Mouse (Mus musculus) lung, postnatal 0 days (tissue): ENCODE results near the gene Gpr50. TPM values are rescaled to one million over a fixed set of nuclear protein-coding genes. Genes with fewer than 3 reads are reported as not detected.

Source experiments
- ATAC-seq: fragments of 200-750 bp; cut with Nextera tagmentation; 2 replicates; pipeline ENCODE4 v1.8.0; 2017; ENCODE audit warnings: moderate library complexity
- DNase-seq: peaks from one replicate; pipeline ENCODE4 v3.0.0-alpha.2; 2016; ENCODE audit warnings: low spot score
- H3K27ac ChIP-seq: fragments of 300-500 bp; sonication (generic); 2 replicates; pipeline ENCODE4 v1.5.1; 2014; ENCODE audit warnings: antibody characterized with exemption, mild to moderate bottlenecking, low read length, mixed read lengths
- H3K27me3 ChIP-seq: fragments of 300-500 bp; sonication (generic); replicated peaks from 2 replicates; pipeline ENCODE4 v1.6.1; 2014; ENCODE audit warnings: low read length, mixed read lengths; ENCODE audit not compliant: insufficient read depth
- H3K36me3 ChIP-seq: fragments of 300-500 bp; sonication (generic); 2 replicates; pipeline ENCODE4 v1.6.1; 2014; ENCODE audit warnings: low read length, mixed read lengths; ENCODE audit not compliant: insufficient read depth
- H3K4me1 ChIP-seq: fragments of 300-500 bp; sonication (generic); 2 replicates; pipeline ENCODE4 v1.6.1; 2014; ENCODE audit warnings: antibody characterized with exemption, low read depth, low read length, mixed read lengths; ENCODE audit not compliant: insufficient read depth
- H3K4me2 ChIP-seq: fragments of 300-500 bp; sonication (generic); replicated peaks from 2 replicates; pipeline ENCODE4 v1.6.1; 2014; ENCODE audit warnings: low read depth, mild to moderate bottlenecking, low read length, moderate library complexity, mixed read lengths
- H3K4me3 ChIP-seq: fragments of 300-500 bp; sonication (generic); 2 replicates; pipeline ENCODE4 v1.5.1; 2014; ENCODE audit warnings: low read depth, low read length
- H3K9ac ChIP-seq: fragments of 300-500 bp; sonication (generic); replicated peaks from 2 replicates; pipeline ENCODE4 v1.6.1; 2014; ENCODE audit warnings: low read depth, mild to moderate bottlenecking
- H3K9me3 ChIP-seq: fragments of 300-500 bp; sonication (generic); 2 replicates; pipeline ENCODE4 v1.6.1; 2016; ENCODE audit warnings: low read length, mixed read lengths
- CTCF ChIP-seq: IDR thresholded peaks from 2 replicates; pipeline ENCODE4 v1.5.1; 2016; ENCODE audit warnings: antibody characterized with exemption, mild to moderate bottlenecking
- EP300 ChIP-seq: IDR thresholded peaks from 2 replicates; pipeline ENCODE4 v1.6.1; 2016; ENCODE audit warnings: antibody characterized with exemption, mild to moderate bottlenecking, control low read depth
- WGBS: fragments of 180-500 bp; shearing (Covaris S2); extraction: QIAGEN DNeasy Blood & Tissue Kit; methylation state at CpG from one replicate; pipeline ENCODE4 v1.1.7; 2014; 5-methylcytosine and 5-hydroxymethylcytosine counted together
- polyA plus RNA-seq: library from polyadenylated mRNA; unstranded; fragments of >200 nt; fragmentation: Nextera tagmentation; extraction: Ambion mirVana; gene quantifications from 2 replicates; pipeline ENCODE4 v1.2.1, GENCODE M21; 2015

The Gpr50 gene
- polyA plus RNA-seq, 1 experiment from 2014 or later = not detected

- Histone ChIP-seq H3K36me3 (no peaks in the 10 kb centered on the region), H3K27ac (no peak overlapping the region), H3K27me3 (no peaks in the 10 kb centered on the region), H3K9ac (no peak overlapping the region), H3K4me3 (no peak overlapping the region), H3K4me2 (no peak overlapping the region), H3K4me1 (no peaks in the 10 kb centered on the region), H3K9me3 (no peaks in the 10 kb centered on the region)
- DNase-seq (no peak), ATAC-seq (no peak)
- TF ChIP-seq CTCF (no peak), EP300 (no peak)
- WGBS = 7% methylated on average over 1 of the region's 1 CpGs
Observed at GRCm38 (mm10) chrX:71648434-71648833, 15.0 kb upstream of the Gpr50 start.

DNA sequence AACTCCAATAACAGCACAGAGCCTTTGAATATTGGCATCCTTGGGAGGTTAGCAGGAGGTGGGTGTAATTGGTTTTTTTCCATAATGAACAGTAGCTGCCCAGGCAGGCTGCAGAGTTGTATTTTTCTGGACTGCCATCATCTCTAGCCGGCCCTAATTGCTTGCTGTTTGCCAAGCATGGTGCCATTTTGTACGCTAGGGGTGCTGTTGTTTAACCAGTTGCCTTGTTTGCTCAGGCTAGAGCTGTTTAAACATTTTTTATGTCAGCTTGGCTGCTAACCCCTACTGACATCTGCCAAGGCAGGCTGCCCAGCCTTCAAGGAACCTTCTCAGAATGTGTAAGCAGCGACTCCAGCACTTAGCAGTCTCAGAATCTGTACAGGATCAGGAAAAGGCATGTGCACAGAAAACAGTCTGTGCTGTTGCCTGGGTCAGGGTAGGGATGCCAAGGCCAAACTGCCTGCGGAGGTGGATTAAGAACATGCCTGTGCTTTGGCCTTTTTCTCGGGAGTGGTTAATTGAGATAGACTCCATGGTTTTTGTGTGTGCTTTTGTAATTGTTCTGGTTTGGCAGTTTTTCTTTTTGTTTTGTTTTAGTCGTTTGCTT is 14.5 kb upstream of the Gpr50 start:
- no peak overlapping the region for H3K4me2 ChIP-seq
- H3K27ac ChIP-seq = no peak overlapping the region
- ATAC-seq (peak; percentile 57), DNase-seq (peak; percentile 64)
- no peak overlapping the region for H3K9ac ChIP-seq
- H3K4me3 ChIP-seq = no peak overlapping the region
- no peak for TF ChIP-seq EP300
- TF ChIP-seq CTCF = peak; percentile 63
- no peaks in the 10 kb centered on the region for H3K27me3 ChIP-seq
- H3K9me3 ChIP-seq = no peaks in the 10 kb centered on the region
- H3K36me3 ChIP-seq = no peaks in the 10 kb centered on the region
- 37% methylated on average over 6 of the region's 6 CpGs for WGBS
- no peaks in the 10 kb centered on the region for H3K4me1 ChIP-seq

DNA sequence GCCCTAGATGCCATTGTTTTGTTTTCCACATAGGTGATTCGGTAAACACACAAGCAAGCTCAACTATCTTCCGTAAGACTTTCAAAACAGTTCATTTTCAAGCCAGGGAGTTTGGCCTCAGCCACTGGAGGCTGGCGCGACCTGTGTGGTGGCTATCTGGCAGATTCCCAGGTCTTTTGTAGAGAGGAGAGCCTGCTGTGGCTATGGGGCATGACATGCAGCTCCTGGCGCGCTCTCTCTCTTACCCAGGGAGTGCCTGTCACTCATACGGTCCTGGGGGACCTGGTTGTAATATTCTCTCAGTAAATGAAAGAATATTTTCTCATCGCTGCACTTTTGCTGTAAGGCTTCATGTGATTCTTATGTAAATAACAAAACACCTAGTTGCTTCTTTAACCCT is 13.5 kb upstream of the Gpr50 start:
- H3K4me2 ChIP-seq = no peak overlapping the region
- no peaks in the 10 kb centered on the region for H3K27me3 ChIP-seq
- no peak for ATAC-seq
- WGBS = 39% methylated on average over 8 of the region's 8 CpGs
- no peaks in the 10 kb centered on the region for H3K36me3 ChIP-seq
- no peak overlapping the region for H3K4me3 ChIP-seq
- TF ChIP-seq CTCF = no peak
- TF ChIP-seq EP300 = no peak
- no peak for DNase-seq
- H3K9me3 ChIP-seq = no peaks in the 10 kb centered on the region
- H3K27ac ChIP-seq = no peak overlapping the region
- H3K4me1 ChIP-seq = no peaks in the 10 kb centered on the region
- H3K9ac ChIP-seq = no peak overlapping the region

- H3K36me3 ChIP-seq = no peaks in the 10 kb centered on the region
- H3K4me3 ChIP-seq = no peak overlapping the region
- no peak overlapping the region for H3K4me2 ChIP-seq
- no peaks in the 10 kb centered on the region for H3K4me1 ChIP-seq
- H3K27ac ChIP-seq = no peak overlapping the region
- H3K9ac ChIP-seq = no peak overlapping the region
- TF ChIP-seq EP300 = no peak
- peaks cover 3% of the 10 kb centered on the region; the same call in 1 of the 2 replicates for H3K9me3 ChIP-seq
- H3K27me3 ChIP-seq = peaks cover 16% of the 10 kb centered on the region
- ATAC-seq (no peak), DNase-seq (no peak)
- 16% methylated on average over 14 of the region's 14 CpGs for WGBS
Observed at GRCm38 (mm10) chrX:71661794-71662193, 1.7 kb upstream of the Gpr50 start.

- Histone ChIP-seq H3K4me1 (no peaks in the 10 kb centered on the region), H3K4me2 (peak overlapping the region; percentile 57), H3K9me3 (peaks cover 3% of the 10 kb centered on the region; the same call in 1 of the 2 replicates), H3K27me3 (peaks cover 20% of the 10 kb centered on the region), H3K36me3 (no peaks in the 10 kb centered on the region), H3K9ac (no peak overlapping the region), H3K27ac (no peak overlapping the region), H3K4me3 (peak overlapping the region; percentile 36)
- DNase-seq (no peak), ATAC-seq (no peak)
- WGBS = 11% methylated on average over 56 of the region's 76 CpGs
- no peak for TF ChIP-seq CTCF
- no peak for TF ChIP-seq EP300
Observed at GRCm38 (mm10) chrX:71663871-71664687, 612 bp downstream of the Gpr50 start.

DNA sequence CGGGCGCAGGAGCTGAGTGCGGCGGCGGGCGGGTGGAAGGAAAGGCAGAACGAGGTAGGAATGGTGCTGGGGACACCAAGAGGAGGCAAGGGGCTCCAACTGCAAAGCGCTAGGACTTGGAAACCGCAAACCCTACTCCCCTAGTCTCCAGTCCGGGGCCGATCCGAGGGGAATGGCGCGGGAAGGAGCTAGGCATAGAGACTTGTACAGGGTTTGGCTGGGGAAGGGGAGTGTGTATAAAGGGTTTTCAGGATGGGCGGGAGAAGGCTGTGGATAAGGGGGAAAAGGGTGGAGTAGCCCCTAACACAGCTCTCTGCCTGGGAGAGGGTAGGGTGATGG is 1.2 kb downstream of the Gpr50 start:
- DNase-seq (no peak), ATAC-seq (no peak)
- H3K36me3 ChIP-seq = no peaks in the 10 kb centered on the region
- TF ChIP-seq EP300 (no peak), CTCF (no peak)
- H3K9me3 ChIP-seq = peaks cover 3% of the 10 kb centered on the region; the same call in 1 of the 2 replicates
- peak overlapping the region; percentile 57 for H3K4me2 ChIP-seq
- H3K4me3 ChIP-seq = peak overlapping the region; percentile 36
- 6% methylated on average over 14 of the region's 15 CpGs for WGBS
- H3K27me3 ChIP-seq = peaks cover 20% of the 10 kb centered on the region
- no peak overlapping the region for H3K9ac ChIP-seq
- no peaks in the 10 kb centered on the region for H3K4me1 ChIP-seq
- H3K27ac ChIP-seq = no peak overlapping the region
